Mouse (Mus musculus) brain, embryonic 14.5 days (tissue): ENCODE results near the gene 1700007K13Rik.

Experiments used
- CTCF ChIP-seq: fragments of 200-500 bp; IDR thresholded peaks from 2 replicates; pipeline ENCODE4 v1.5.1; 2012; ENCODE audit warnings: inconsistent platforms, mild to moderate bottlenecking, moderate library complexity, borderline replicate concordance; ENCODE audit not compliant: insufficient read depth, insufficient read length; ENCODE audit errors: extremely low read depth
- POLR2A ChIP-seq: fragments of 200-500 bp; IDR thresholded peaks from 2 replicates; pipeline ENCODE4 v1.6.1; 2012; ENCODE audit warnings: mild to moderate bottlenecking, inconsistent platforms, borderline replicate concordance; ENCODE audit not compliant: poor library complexity, insufficient read depth, insufficient read length, severe bottlenecking; ENCODE audit errors: extremely low read depth

DNA sequence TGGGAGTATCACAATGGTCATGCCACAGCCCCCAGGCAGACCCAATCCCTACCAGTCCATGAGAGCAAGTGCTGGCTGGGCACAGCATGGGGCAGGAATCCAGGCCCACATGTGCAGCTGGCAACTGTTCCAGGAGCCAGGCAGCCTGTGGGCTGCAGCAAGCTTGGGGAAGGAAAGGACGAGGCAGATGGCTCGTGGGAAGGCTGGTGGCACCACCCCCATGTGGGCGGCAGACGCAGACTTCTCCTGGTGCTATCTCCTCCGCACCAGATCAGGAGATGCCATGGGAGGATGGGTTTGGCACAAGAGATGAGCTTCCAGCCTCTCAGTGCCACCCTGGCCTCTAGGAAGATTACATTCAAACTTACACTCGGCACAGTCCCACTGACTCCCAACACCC lies 53.2 kb downstream of the 1700007K13Rik start:
- TF ChIP-seq POLR2A (no peak), CTCF (no peak)
